Mouse (Mus musculus) activated CD4-positive, CD25-positive, alpha-beta regulatory T cell, adult 4 months (primary cell): ENCODE data around the gene Aqp12. TPM values are rescaled to one million over a fixed set of nuclear protein-coding genes. Genes with fewer than 3 reads are reported as not detected.
A peak's percentile ranks its signal among the peaks of the same experiment; 100 is the strongest.
"Not testable (repeated sequence)": the region's sequence is repeated elsewhere in the genome, so short reads cannot be mapped to it uniquely, and the experiment has no call there.

Experiments used
- ATAC-seq: one replicate; pipeline ENCODE4 v1.8.0; 2017
- polyA plus RNA-seq, 2 experiments: library from polyadenylated mRNA; unstranded; fragments of 100-300 nt; shearing (Covaris generic); gene quantifications; one replicate each; pipeline ENCODE4 v1.2.1; 2017

Aqp12 gene
- not detected for polyA plus RNA-seq

GRCm38 (mm10) chr1:93006061-93006460, at the start of gene Aqp12:
Gene Aqp12 (plus strand): TSS chr1:93006334.
- no peak for ATAC-seq

GRCm38 (mm10) chr1:92956571-92957335, 49.4 kb upstream of the Aqp12 start:
- peak; percentile 46 for ATAC-seq

- ATAC-seq: no peak
Measured at GRCm38 (mm10) chr1:92958999-92959398, 47.1 kb upstream of the Aqp12 start.

- ATAC-seq: not testable (repeated sequence)
Measured at GRCm38 (mm10) chr1:92970791-92971190, 35.3 kb upstream of the Aqp12 start.

- ATAC-seq: no peak
Measured at GRCm38 (mm10) chr1:92971879-92972795, 34.0 kb upstream of the Aqp12 start.

- ATAC-seq: no peak
Measured at GRCm38 (mm10) chr1:92972854-92973253, 33.3 kb upstream of the Aqp12 start.

GRCm38 (mm10) chr1:92976141-92976566, 30.0 kb upstream of the Aqp12 start:
- ATAC-seq: no peak

- no peak for ATAC-seq
Measured at GRCm38 (mm10) chr1:92978645-92979044, 27.5 kb upstream of the Aqp12 start.

- no peak for ATAC-seq
Measured at GRCm38 (mm10) chr1:92979073-92979602, 27.0 kb upstream of the Aqp12 start.

- ATAC-seq: no peak
Measured at GRCm38 (mm10) chr1:92981056-92981845, 24.9 kb upstream of the Aqp12 start.

GRCm38 (mm10) chr1:92982931-92983605, 23.1 kb upstream of the Aqp12 start:
- no peak for ATAC-seq

- no peak for ATAC-seq
Measured at GRCm38 (mm10) chr1:92984999-92985398, 21.1 kb upstream of the Aqp12 start.

- no peak for ATAC-seq
Measured at GRCm38 (mm10) chr1:92988894-92989293, 17.2 kb upstream of the Aqp12 start.

GRCm38 (mm10) chr1:92989891-92990290, 16.2 kb upstream of the Aqp12 start:
- ATAC-seq: no peak

- ATAC-seq: no peak
Measured at GRCm38 (mm10) chr1:92992214-92992855, 13.8 kb upstream of the Aqp12 start.

- ATAC-seq: no peak
Measured at GRCm38 (mm10) chr1:92992880-92993279, 13.3 kb upstream of the Aqp12 start.

- no peak for ATAC-seq
Measured at GRCm38 (mm10) chr1:93009196-93009595, 3.1 kb downstream of the Aqp12 start.

- ATAC-seq: no peak
Measured at GRCm38 (mm10) chr1:93010731-93011130, 4.6 kb downstream of the Aqp12 start.

- no peak for ATAC-seq
Measured at GRCm38 (mm10) chr1:93012103-93012585, 6.0 kb downstream of the Aqp12 start.

- ATAC-seq: no peak
Measured at GRCm38 (mm10) chr1:93013367-93013766, 7.2 kb downstream of the Aqp12 start.

GRCm38 (mm10) chr1:93014460-93014859, 8.3 kb downstream of the Aqp12 start:
- no peak for ATAC-seq
